Mouse (Mus musculus) cerebellum, adult 2 months (tissue): ENCODE data around the gene Med27.

Experiments used
- CTCF ChIP-seq: fragments of 200-500 bp; IDR thresholded peaks from 2 replicates; pipeline ENCODE4 v1.5.1; 2011; ENCODE audit warnings: low read depth, mild to moderate bottlenecking, control low read depth, low read length, moderate library complexity, borderline replicate concordance; ENCODE audit not compliant: insufficient read depth
- POLR2A ChIP-seq: fragments of 200-500 bp; IDR thresholded peaks from 2 replicates; pipeline ENCODE4 v1.6.1; 2011; ENCODE audit warnings: low read length, control low read depth, borderline replicate concordance; ENCODE audit not compliant: insufficient read depth

- TF ChIP-seq CTCF = no peak
- no peak for TF ChIP-seq POLR2A
Measured at GRCm38 (mm10) chr2:29535566-29536244, 189.1 kb downstream of the Med27 start.
